Mouse (Mus musculus) E14TG2a.4 (cell line): ENCODE data around the gene Sf3a3.
A peak's percentile ranks its signal among the peaks of the same experiment; 100 is the strongest.

Experiments used
- H3K27me3 ChIP-seq: 2 replicates; pipeline ENCODE4 v1.6.1; 2014; ENCODE audit warnings: low read length, control low read depth; ENCODE audit not compliant: insufficient read depth
- H3K36me3 ChIP-seq: 2 replicates; pipeline ENCODE4 v1.6.1; 2014; ENCODE audit warnings: low read length, control low read depth; ENCODE audit not compliant: insufficient read depth
- H3K4me1 ChIP-seq: replicated peaks from 2 replicates; pipeline ENCODE4 v1.6.1; 2014; ENCODE audit warnings: low read depth, low read length, control low read depth
- H3K4me3 ChIP-seq: replicated peaks from 2 replicates; pipeline ENCODE4 v1.5.1; 2014; ENCODE audit warnings: mild to moderate bottlenecking, low read length
- H3K9me3 ChIP-seq: 2 replicates; pipeline ENCODE4 v1.6.1; 2014; ENCODE audit warnings: low read length, control low read depth
- CTCF ChIP-seq: conservative IDR thresholded peaks from 2 replicates; pipeline ENCODE4 v1.5.1; 2014; ENCODE audit warnings: low read length
- NANOG ChIP-seq: IDR thresholded peaks from 2 replicates; pipeline ENCODE4 v1.6.1; 2014; ENCODE audit warnings: borderline replicate concordance, low read length, mixed read lengths
- POU5F1 ChIP-seq: IDR thresholded peaks from 2 replicates; pipeline ENCODE4 v1.6.1; 2014; ENCODE audit warnings: low read length, borderline replicate concordance

Gene Sf3a3

GRCm38 (mm10) chr4:124714545-124715481 is at the start of gene Sf3a3:
TSS of gene Sf3a3 (plus strand) at chr4:124714776.
- TF ChIP-seq POU5F1 (no peak; the same call in 1 of the 2 replicates), CTCF (peak; percentile 30), NANOG (no peak)
- peaks cover 41% of the 10 kb centered on the region for H3K4me1 ChIP-seq
- no peaks in the 10 kb centered on the region for H3K27me3 ChIP-seq
- H3K4me3 ChIP-seq = peak within 1 kb of the TSS; percentile 99
- H3K9me3 ChIP-seq = no peaks in the 10 kb centered on the region
- peaks cover 44% of the 10 kb centered on the region for H3K36me3 ChIP-seq

- Histone ChIP-seq H3K27me3 (peaks cover 83% of the 10 kb centered on the region), H3K4me1 (peaks cover 34% of the 10 kb centered on the region), H3K9me3 (no peaks in the 10 kb centered on the region), H3K36me3 (no peaks in the 10 kb centered on the region), H3K4me3 (peak overlapping the region; percentile 26; the same call in 1 of the 2 replicates)
- TF ChIP-seq CTCF (no peak), POU5F1 (no peak), NANOG (no peak)
Measured at GRCm38 (mm10) chr4:124667476-124668033, 47.0 kb upstream of the Sf3a3 start.

GRCm38 (mm10) chr4:124668078-124668477 is 46.5 kb upstream of the Sf3a3 start:
- Histone ChIP-seq H3K4me3 (0 out of 2 replicates have a peak overlapping the region, but pooled peaks have one; percentile 26), H3K27me3 (peaks cover 79% of the 10 kb centered on the region), H3K4me1 (peaks cover 39% of the 10 kb centered on the region), H3K36me3 (no peaks in the 10 kb centered on the region), H3K9me3 (no peaks in the 10 kb centered on the region)
- TF ChIP-seq POU5F1 = no peak
- TF ChIP-seq NANOG = no peak
- TF ChIP-seq CTCF = no peak

GRCm38 (mm10) chr4:124670232-124670631 is 44.3 kb upstream of the Sf3a3 start:
- Histone ChIP-seq H3K4me3 (no peak overlapping the region), H3K36me3 (no peaks in the 10 kb centered on the region), H3K27me3 (peaks cover 60% of the 10 kb centered on the region), H3K4me1 (peaks cover 56% of the 10 kb centered on the region), H3K9me3 (no peaks in the 10 kb centered on the region)
- no peak for TF ChIP-seq CTCF
- TF ChIP-seq NANOG = no peak

GRCm38 (mm10) chr4:124671583-124671982 is 43.0 kb upstream of the Sf3a3 start:
- H3K9me3 ChIP-seq = no peaks in the 10 kb centered on the region
- H3K36me3 ChIP-seq = peaks cover 10% of the 10 kb centered on the region
- H3K4me3 ChIP-seq = peak overlapping the region; percentile 66
- peaks cover 61% of the 10 kb centered on the region for H3K4me1 ChIP-seq
- no peak for TF ChIP-seq NANOG
- H3K27me3 ChIP-seq = peaks cover 47% of the 10 kb centered on the region

- TF ChIP-seq CTCF (no peak), POU5F1 (no peak), NANOG (no peak)
- H3K4me1 ChIP-seq = peaks cover 56% of the 10 kb centered on the region
- H3K9me3 ChIP-seq = no peaks in the 10 kb centered on the region
Measured at GRCm38 (mm10) chr4:124672347-124673320, 41.9 kb upstream of the Sf3a3 start.

GRCm38 (mm10) chr4:124674334-124675032 is 40.1 kb upstream of the Sf3a3 start:
- H3K27me3 ChIP-seq = peaks cover 27% of the 10 kb centered on the region
- peaks cover 37% of the 10 kb centered on the region for H3K36me3 ChIP-seq
- peaks cover 46% of the 10 kb centered on the region for H3K4me1 ChIP-seq
- H3K9me3 ChIP-seq = no peaks in the 10 kb centered on the region
- TF ChIP-seq POU5F1 (no peak), NANOG (no peak), CTCF (no peak)
- H3K4me3 ChIP-seq = no peak overlapping the region

More at GRCm38 (mm10) chr4:124672347-124673320, 41.9 kb upstream of the Sf3a3 start:
- Histone ChIP-seq H3K36me3 (peaks cover 21% of the 10 kb centered on the region), H3K4me3 (peak overlapping the region; percentile 66), H3K27me3 (peaks cover 38% of the 10 kb centered on the region)

- H3K36me3 ChIP-seq = peaks cover 42% of the 10 kb centered on the region
- H3K27me3 ChIP-seq = peaks cover 26% of the 10 kb centered on the region
- peaks cover 46% of the 10 kb centered on the region for H3K4me1 ChIP-seq
- TF ChIP-seq CTCF (peak; percentile 64), POU5F1 (no peak), NANOG (no peak)
- H3K4me3 ChIP-seq = no peak overlapping the region
- H3K9me3 ChIP-seq = no peaks in the 10 kb centered on the region
Measured at GRCm38 (mm10) chr4:124675037-124675436, 39.5 kb upstream of the Sf3a3 start.
